Mouse (Mus musculus): ENCODE measurements around the gene Camp. TPM values are rescaled to one million over a fixed set of nuclear protein-coding genes. Genes with fewer than 3 reads are reported as not detected.

Camp gene
- polyA plus RNA-seq (2012; rRNA removed): 14.2 and 22.2 TPM in 2 replicates

DNA sequence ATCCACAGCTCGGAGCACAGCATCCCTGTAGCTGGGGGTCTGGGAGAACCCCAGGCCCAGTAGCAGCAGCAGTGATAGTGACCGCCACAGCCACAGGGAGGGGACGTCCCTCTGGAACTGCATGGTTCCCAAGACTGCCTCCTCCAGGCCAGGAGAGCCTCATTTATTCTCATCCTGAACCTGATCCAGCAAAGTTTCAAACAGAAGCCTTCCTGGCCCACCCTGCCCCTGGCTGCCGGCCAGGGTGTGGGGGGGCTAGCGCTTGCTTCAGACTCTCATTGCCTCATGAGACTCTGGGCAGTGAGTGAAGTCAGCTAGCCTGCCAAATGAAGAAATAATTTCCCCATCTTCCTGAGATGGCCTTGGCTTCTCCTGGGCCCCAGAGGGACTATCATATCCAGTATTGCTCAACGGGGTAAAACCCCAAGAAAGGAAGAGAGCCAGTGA is at the start of gene Camp:
Gene Camp, minus strand, starts transcription at position 306 of the 447 bp plus-strand sequence.
- H3K36me3 ChIP-seq (ENCODE audit: control insufficient read depth, insufficient read depth, low read length): no peaks in the 10 kb centered on the region
- no peak for DNase-seq

GRCm38 (mm10) chr9:109898027-109898426 is 48.6 kb upstream of the Camp start:
- Histone ChIP-seq H3K4me3 (ENCODE audit: control insufficient read depth, insufficient read depth, low read length) (no peak overlapping the region), H3K36me3 (ENCODE audit: control insufficient read depth, insufficient read depth, low read length) (peaks cover 17% of the 10 kb centered on the region), H3K27me3 (ENCODE audit: control insufficient read depth, insufficient read depth, low read length) (no peaks in the 10 kb centered on the region), H3K4me1 (replicated peaks; ENCODE audit: control insufficient read depth, insufficient read depth, low read length) (no peaks in the 10 kb centered on the region), H3K27ac (ENCODE audit: control insufficient read depth, insufficient read depth, low read length) (no peak overlapping the region)
- 87% methylated on average over 2 of the region's 2 CpGs for WGBS
- DNase-seq: no peak
- TF ChIP-seq CTCF (IDR thresholded peaks at IDR 0.05; ENCODE audit: borderline replicate concordance, control insufficient read depth, extremely low read depth, insufficient read depth, low read length, poor library complexity): no peak
- TF ChIP-seq POLR2A (IDR thresholded peaks at IDR 0.05; ENCODE audit: control insufficient read depth, extremely low read depth, insufficient read depth, low read length, poor library complexity): no peak

More for the DNA sequence above, at the start of gene Camp:
- TF ChIP-seq CTCF (IDR thresholded peaks at IDR 0.05; ENCODE audit: borderline replicate concordance, control insufficient read depth, extremely low read depth, insufficient read depth, low read length, poor library complexity) (no peak), POLR2A (IDR thresholded peaks at IDR 0.05; ENCODE audit: control insufficient read depth, extremely low read depth, insufficient read depth, low read length, poor library complexity) (no peak)
- Histone ChIP-seq H3K27ac (ENCODE audit: control insufficient read depth, insufficient read depth, low read length) (no peak within 1 kb of the TSS), H3K4me1 (replicated peaks; ENCODE audit: control insufficient read depth, insufficient read depth, low read length) (no peaks in the 10 kb centered on the region), H3K27me3 (ENCODE audit: control insufficient read depth, insufficient read depth, low read length) (no peaks in the 10 kb centered on the region), H3K4me3 (ENCODE audit: control insufficient read depth, insufficient read depth, low read length) (no peak within 1 kb of the TSS)
- 86% methylated on average over 6 of the region's 6 CpGs for WGBS

- Histone ChIP-seq H3K27ac (ENCODE audit: control insufficient read depth, insufficient read depth, low read length) (no peak overlapping the region), H3K27me3 (ENCODE audit: control insufficient read depth, insufficient read depth, low read length) (no peaks in the 10 kb centered on the region), H3K4me1 (replicated peaks; ENCODE audit: control insufficient read depth, insufficient read depth, low read length) (no peaks in the 10 kb centered on the region), H3K4me3 (ENCODE audit: control insufficient read depth, insufficient read depth, low read length) (no peak overlapping the region), H3K36me3 (ENCODE audit: control insufficient read depth, insufficient read depth, low read length) (peaks cover 29% of the 10 kb centered on the region)
- DNase-seq: no peak
- WGBS: 87% methylated on average over 8 of the region's 8 CpGs
- no peak for TF ChIP-seq POLR2A (IDR thresholded peaks at IDR 0.05; ENCODE audit: control insufficient read depth, extremely low read depth, insufficient read depth, low read length, poor library complexity)
- no peak for TF ChIP-seq CTCF (IDR thresholded peaks at IDR 0.05; ENCODE audit: borderline replicate concordance, control insufficient read depth, extremely low read depth, insufficient read depth, low read length, poor library complexity)
Observed at GRCm38 (mm10) chr9:109896253-109897150, 47.1 kb upstream of the Camp start.

DNA sequence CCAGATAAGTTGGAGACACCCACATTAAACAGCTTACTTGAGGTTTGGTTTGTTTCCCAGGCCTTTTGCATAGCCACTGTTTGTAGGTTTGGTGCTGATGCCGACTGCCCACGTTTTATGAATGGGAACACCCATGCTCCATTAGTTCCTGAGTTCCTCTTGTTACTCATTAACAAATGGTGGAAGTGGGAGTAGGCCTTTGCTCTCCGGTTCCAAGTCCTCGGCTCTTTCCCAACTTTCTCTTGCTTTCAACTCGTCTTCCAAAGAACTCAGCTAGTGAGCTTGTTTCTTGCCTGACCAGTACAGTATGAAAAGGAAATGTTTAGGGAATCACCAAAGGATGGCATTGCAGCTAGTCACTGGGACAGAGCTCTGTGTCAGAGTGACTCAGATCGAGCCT is 46.2 kb upstream of the Camp start:
- peaks cover 38% of the 10 kb centered on the region for H3K36me3 ChIP-seq (ENCODE audit: control insufficient read depth, insufficient read depth, low read length)
- TF ChIP-seq CTCF (IDR thresholded peaks at IDR 0.05; ENCODE audit: borderline replicate concordance, control insufficient read depth, extremely low read depth, insufficient read depth, low read length, poor library complexity) (no peak), POLR2A (IDR thresholded peaks at IDR 0.05; ENCODE audit: control insufficient read depth, extremely low read depth, insufficient read depth, low read length, poor library complexity) (no peak)
- no peaks in the 10 kb centered on the region for H3K27me3 ChIP-seq (ENCODE audit: control insufficient read depth, insufficient read depth, low read length)
- DNase-seq: no peak
- WGBS: 95% methylated on average over 6 of the region's 6 CpGs
- no peak overlapping the region for H3K4me3 ChIP-seq (ENCODE audit: control insufficient read depth, insufficient read depth, low read length)
- no peak overlapping the region for H3K27ac ChIP-seq (ENCODE audit: control insufficient read depth, insufficient read depth, low read length)
- no peaks in the 10 kb centered on the region for H3K4me1 ChIP-seq (replicated peaks; ENCODE audit: control insufficient read depth, insufficient read depth, low read length)

DNA sequence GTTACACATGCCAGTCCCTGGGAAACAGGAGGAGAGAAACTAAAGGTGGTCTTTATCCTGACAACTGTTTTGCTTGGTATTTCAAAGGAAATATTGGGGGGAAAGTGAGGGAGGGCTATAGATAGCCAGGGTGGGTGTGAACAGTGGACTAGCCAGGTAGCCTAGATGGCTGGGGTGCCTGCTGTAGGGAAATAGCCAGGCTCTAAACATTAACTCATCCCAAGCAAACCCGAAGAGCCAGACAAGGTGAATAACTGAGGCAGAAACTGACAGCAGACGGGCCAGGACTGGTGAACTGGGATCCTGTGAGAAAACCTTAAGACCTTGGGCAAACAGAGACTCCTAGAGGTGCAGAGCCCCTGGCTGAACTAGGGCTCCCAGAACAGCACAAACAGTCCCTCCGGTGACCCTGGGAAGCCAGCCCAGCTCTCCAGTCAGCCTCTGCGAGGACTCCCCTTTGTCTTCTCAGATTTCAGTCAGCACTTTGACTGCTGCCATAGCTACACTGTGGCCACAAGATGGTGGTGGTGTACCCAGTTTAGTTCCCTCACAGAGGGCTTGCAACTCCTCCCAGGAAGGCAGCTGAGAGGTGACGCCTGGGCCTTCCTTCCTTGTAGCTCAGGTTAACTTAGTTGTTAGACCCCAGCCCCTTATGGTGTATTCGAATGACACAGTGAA is 45.1 kb upstream of the Camp start:
- 61% methylated on average over 6 of the region's 6 CpGs for WGBS
- peaks cover 48% of the 10 kb centered on the region for H3K36me3 ChIP-seq (ENCODE audit: control insufficient read depth, insufficient read depth, low read length)

DNA sequence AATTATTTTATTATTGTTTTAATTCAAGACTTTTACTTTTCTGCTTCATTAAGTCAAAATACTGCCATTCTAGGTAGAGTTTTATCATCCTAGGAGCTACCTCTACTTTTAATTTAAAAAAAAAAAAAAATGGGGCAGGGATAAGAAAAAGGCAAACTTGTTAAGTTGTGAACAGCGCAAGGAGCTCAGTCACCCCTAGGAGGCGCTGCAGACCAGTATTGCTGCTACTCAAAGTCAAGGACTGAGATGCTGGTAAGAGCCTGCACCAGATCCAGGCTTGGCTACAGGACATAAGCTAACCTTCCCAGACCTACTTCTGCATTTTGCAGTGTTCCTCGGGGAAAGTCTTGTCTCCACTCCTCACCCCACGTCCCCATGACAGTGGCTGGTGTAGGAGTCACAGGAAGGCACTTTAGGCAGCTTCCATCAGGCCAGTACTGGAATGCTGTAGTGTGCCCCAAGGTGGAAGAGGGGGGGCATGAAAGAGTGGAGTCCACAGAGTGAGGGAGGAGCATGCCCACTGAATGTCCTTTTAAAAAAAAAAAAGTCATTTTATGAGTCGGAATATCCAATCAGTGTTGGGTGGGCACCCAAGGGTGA is 43.3 kb upstream of the Camp start:
- TF ChIP-seq POLR2A (IDR thresholded peaks at IDR 0.05; ENCODE audit: control insufficient read depth, extremely low read depth, insufficient read depth, low read length, poor library complexity) (no peak), CTCF (IDR thresholded peaks at IDR 0.05; ENCODE audit: borderline replicate concordance, control insufficient read depth, extremely low read depth, insufficient read depth, low read length, poor library complexity) (peak; percentile 53; the same call in 1 of the 2 replicates)
- Histone ChIP-seq H3K36me3 (ENCODE audit: control insufficient read depth, insufficient read depth, low read length) (peaks cover 66% of the 10 kb centered on the region), H3K27me3 (ENCODE audit: control insufficient read depth, insufficient read depth, low read length) (no peaks in the 10 kb centered on the region), H3K4me1 (replicated peaks; ENCODE audit: control insufficient read depth, insufficient read depth, low read length) (no peaks in the 10 kb centered on the region), H3K27ac (ENCODE audit: control insufficient read depth, insufficient read depth, low read length) (no peak overlapping the region), H3K4me3 (ENCODE audit: control insufficient read depth, insufficient read depth, low read length) (no peak overlapping the region)
- WGBS: 76% methylated on average over 5 of the region's 5 CpGs
- peak; percentile 68 for DNase-seq

More for the DNA sequence above, 45.1 kb upstream of the Camp start:
- Histone ChIP-seq H3K27me3 (ENCODE audit: control insufficient read depth, insufficient read depth, low read length) (no peaks in the 10 kb centered on the region), H3K4me1 (replicated peaks; ENCODE audit: control insufficient read depth, insufficient read depth, low read length) (no peaks in the 10 kb centered on the region), H3K4me3 (ENCODE audit: control insufficient read depth, insufficient read depth, low read length) (no peak overlapping the region), H3K27ac (ENCODE audit: control insufficient read depth, insufficient read depth, low read length) (no peak overlapping the region)
- DNase-seq: peak; percentile 66
- no peak for TF ChIP-seq CTCF (IDR thresholded peaks at IDR 0.05; ENCODE audit: borderline replicate concordance, control insufficient read depth, extremely low read depth, insufficient read depth, low read length, poor library complexity)
- no peak for TF ChIP-seq POLR2A (IDR thresholded peaks at IDR 0.05; ENCODE audit: control insufficient read depth, extremely low read depth, insufficient read depth, low read length, poor library complexity)

Data from thymus, adult 2 months (tissue).